Mouse (Mus musculus) cortical plate, adult 2 months (tissue): ENCODE data around the gene B3gnt9. TPM values are rescaled to one million over a fixed set of nuclear protein-coding genes. Genes with fewer than 3 reads are reported as not detected.
"Not testable (repeated sequence)": the region's sequence is repeated elsewhere in the genome, so short reads cannot be mapped to it uniquely, and the experiment has no call there.

Experiments used
- H3K27ac ChIP-seq: fragments of 200-500 bp; 2 replicates; pipeline ENCODE4 v1.5.1; 2012; ENCODE audit warnings: low read length, control low read depth, inconsistent platforms; ENCODE audit not compliant: insufficient read depth
- H3K4me1 ChIP-seq: fragments of 200-500 bp; 2 replicates; pipeline ENCODE4 v1.6.1; 2011; ENCODE audit warnings: low read length; ENCODE audit not compliant: control insufficient read depth, insufficient read depth
- H3K4me3 ChIP-seq: fragments of 200-500 bp; 2 replicates; pipeline ENCODE4 v1.5.1; 2011; ENCODE audit warnings: mild to moderate bottlenecking, low read length, control low read depth; ENCODE audit not compliant: insufficient read depth
- CTCF ChIP-seq: fragments of 200-500 bp; IDR thresholded peaks from 2 replicates; pipeline ENCODE4 v1.5.1; 2011; ENCODE audit warnings: mild to moderate bottlenecking, control low read depth, low read length; ENCODE audit not compliant: insufficient read depth; ENCODE audit errors: extremely low read depth
- POLR2A ChIP-seq: fragments of 200-500 bp; IDR thresholded peaks from 2 replicates; pipeline ENCODE4 v1.6.1; 2011; ENCODE audit warnings: mild to moderate bottlenecking, low read length, control low read depth; ENCODE audit not compliant: insufficient read depth; ENCODE audit errors: extremely low read depth
- polyA plus RNA-seq: library from polyadenylated mRNA; depleted of rRNA; stranded (reverse); fragments of >200 nt; gene quantifications from 2 replicates; pipeline ENCODE4 v1.2.3, GENCODE M21; 2012

Gene B3gnt9
- polyA plus RNA-seq, 1 experiment: 5.5 TPM

- Histone ChIP-seq H3K27ac (no peak overlapping the region), H3K4me3 (no peak overlapping the region), H3K4me1 (no peaks in the 10 kb centered on the region)
- no peak for TF ChIP-seq POLR2A
- no peak for TF ChIP-seq CTCF
These were observed 3.0 kb downstream of the B3gnt9 start for GRCm38 (mm10) chr8:105251954-105252353.

GRCm38 (mm10) chr8:105241016-105241415 lies 13.9 kb downstream of the B3gnt9 start:
- no peak for TF ChIP-seq CTCF
- TF ChIP-seq POLR2A: no peak
- no peak overlapping the region for H3K4me3 ChIP-seq
- H3K27ac ChIP-seq: no peak overlapping the region
- H3K4me1 ChIP-seq: no peaks in the 10 kb centered on the region

- TF ChIP-seq CTCF: no peak
- no peak for TF ChIP-seq POLR2A
- Histone ChIP-seq H3K4me3 (no peak overlapping the region), H3K27ac (no peak overlapping the region), H3K4me1 (no peaks in the 10 kb centered on the region)
These were observed 17.4 kb downstream of the B3gnt9 start for GRCm38 (mm10) chr8:105237442-105238142.

- Histone ChIP-seq H3K4me1 (no peaks in the 10 kb centered on the region), H3K27ac (no peak overlapping the region), H3K4me3 (no peak overlapping the region)
- TF ChIP-seq CTCF: no peak
- TF ChIP-seq POLR2A: no peak
These were observed 19.7 kb downstream of the B3gnt9 start for GRCm38 (mm10) chr8:105235206-105235605.

GRCm38 (mm10) chr8:105233126-105233935 lies 21.6 kb downstream of the B3gnt9 start:
- no peaks in the 10 kb centered on the region for H3K4me1 ChIP-seq
- TF ChIP-seq CTCF (no peak), POLR2A (no peak)
- no peak overlapping the region for H3K4me3 ChIP-seq
- no peak overlapping the region for H3K27ac ChIP-seq

GRCm38 (mm10) chr8:105232321-105232693 lies 22.6 kb downstream of the B3gnt9 start:
- H3K27ac ChIP-seq, H3K4me1 ChIP-seq, H3K4me3 ChIP-seq: not testable (repeated sequence)

GRCm38 (mm10) chr8:105231503-105232320 lies 23.2 kb downstream of the B3gnt9 start:
- Histone ChIP-seq H3K4me1 (no peaks in the 10 kb centered on the region), H3K4me3 (no peak overlapping the region), H3K27ac (no peak overlapping the region; the same call in 1 of the 2 replicates)
- no peak for TF ChIP-seq CTCF
- no peak for TF ChIP-seq POLR2A

GRCm38 (mm10) chr8:105225917-105226316 lies 29.0 kb downstream of the B3gnt9 start:
- no peak for TF ChIP-seq CTCF
- no peak for TF ChIP-seq POLR2A
- H3K27ac ChIP-seq: no peak overlapping the region
- H3K4me3 ChIP-seq: peak overlapping the region; percentile 44
- peaks cover 2% of the 10 kb centered on the region; the same call in 1 of the 2 replicates for H3K4me1 ChIP-seq

- no peak for TF ChIP-seq CTCF
- no peak for TF ChIP-seq POLR2A
- peak overlapping the region; percentile 44 for H3K4me3 ChIP-seq
- H3K4me1 ChIP-seq: peaks cover 2% of the 10 kb centered on the region; the same call in 1 of the 2 replicates
- no peak overlapping the region for H3K27ac ChIP-seq
These were observed 29.7 kb downstream of the B3gnt9 start for GRCm38 (mm10) chr8:105225272-105225593.
